Mouse (Mus musculus) midbrain, embryonic 14.5 days (tissue): ENCODE data around the gene Mpp3. TPM values are rescaled to one million over a fixed set of nuclear protein-coding genes. Genes with fewer than 3 reads are reported as not detected.

Source experiments
- ATAC-seq: fragments of 200-750 bp; cut with Nextera tagmentation; 2 replicates; pipeline ENCODE4 v1.8.0; 2017; ENCODE audit warnings: moderate number of reproducible peaks, moderate library complexity; ENCODE audit not compliant: low FRiP score, low TSS enrichment
- DNase-seq: peaks from one replicate; pipeline ENCODE4 v3.0.0-alpha.2; 2015
- H3K27ac ChIP-seq: fragments of 300-500 bp; sonication (generic); replicated peaks from 2 replicates; pipeline ENCODE4 v1.5.1; 2014; ENCODE audit warnings: mild to moderate bottlenecking, low read depth, low read length, moderate library complexity
- H3K27me3 ChIP-seq: fragments of 300-500 bp; sonication (generic); 2 replicates; pipeline ENCODE4 v1.6.1; 2014; ENCODE audit warnings: low read length, control low read depth, mixed read lengths; ENCODE audit not compliant: control insufficient read depth, insufficient read depth
- H3K36me3 ChIP-seq: fragments of 300-500 bp; sonication (generic); 2 replicates; pipeline ENCODE4 v1.6.1; 2014; ENCODE audit warnings: low read length, control low read depth; ENCODE audit not compliant: control insufficient read depth, insufficient read depth
- H3K4me1 ChIP-seq: fragments of 300-500 bp; sonication (generic); 2 replicates; pipeline ENCODE4 v1.6.1; 2014; ENCODE audit warnings: mild to moderate bottlenecking, antibody characterized with exemption, low read length, control low read depth; ENCODE audit not compliant: control insufficient read depth, insufficient read depth
- H3K4me2 ChIP-seq: fragments of 300-500 bp; sonication (generic); 2 replicates; pipeline ENCODE4 v1.6.1; 2014; ENCODE audit warnings: mild to moderate bottlenecking, low read length, moderate library complexity
- H3K4me3 ChIP-seq: fragments of 300-500 bp; sonication (generic); replicated peaks from 2 replicates; pipeline ENCODE4 v1.5.1; 2014; ENCODE audit warnings: low read depth, low read length
- H3K9ac ChIP-seq: fragments of 300-500 bp; sonication (generic); replicated peaks from 2 replicates; pipeline ENCODE4 v1.6.1; 2014; ENCODE audit warnings: mild to moderate bottlenecking, low read length, moderate library complexity
- H3K9me3 ChIP-seq: fragments of 300-500 bp; sonication (generic); 2 replicates; pipeline ENCODE4 v1.6.1; 2016; ENCODE audit warnings: low read length, control low read depth, mixed read lengths; ENCODE audit not compliant: control insufficient read depth
- WGBS: fragments of 180-500 bp; shearing (Covaris S2); extraction: QIAGEN DNeasy Blood & Tissue Kit; methylation state at CpG from one replicate; pipeline ENCODE4 v1.1.7; 2014; 5-methylcytosine and 5-hydroxymethylcytosine counted together
- polyA plus RNA-seq: library from polyadenylated mRNA; unstranded; fragments of >200 nt; fragmentation: Nextera tagmentation; extraction: Ambion mirVana; gene quantifications from 2 replicates; pipeline ENCODE4 v1.2.1, GENCODE M21; 2014

Mpp3 gene
- polyA plus RNA-seq, 1 experiment from 2014 or later, result 54.2 TPM

- peaks cover 14% of the 10 kb centered on the region for H3K4me1 ChIP-seq
- DNase-seq, result no peak
- WGBS, result 74% methylated on average over 10 of the region's 10 CpGs
Measured at GRCm38 (mm10) chr11:101983431-101983921, 44.8 kb downstream of the Mpp3 start.

GRCm38 (mm10) chr11:101982981-101983411 lies 45.3 kb downstream of the Mpp3 start:
- whole genome bisulfite sequencing, result 65% methylated on average over 6 of the region's 6 CpGs
- H3K9ac ChIP-seq, result no peak overlapping the region
- H3K9me3 ChIP-seq, result no peaks in the 10 kb centered on the region
- DNase-seq (no peak), ATAC-seq (no peak)
- H3K27ac ChIP-seq, result no peak overlapping the region
- no peak overlapping the region for H3K4me3 ChIP-seq
- peaks cover 14% of the 10 kb centered on the region for H3K4me1 ChIP-seq
- H3K36me3 ChIP-seq, result no peaks in the 10 kb centered on the region
- H3K4me2 ChIP-seq, result peak overlapping the region; percentile 99
- H3K27me3 ChIP-seq, result no peaks in the 10 kb centered on the region

More at GRCm38 (mm10) chr11:101983431-101983921, 44.8 kb downstream of the Mpp3 start:
- Histone ChIP-seq H3K9ac (no peak overlapping the region), H3K27ac (no peak overlapping the region), H3K4me2 (peak overlapping the region; percentile 99), H3K9me3 (no peaks in the 10 kb centered on the region), H3K36me3 (no peaks in the 10 kb centered on the region), H3K4me3 (peak overlapping the region; percentile 63; the same call in 1 of the 2 replicates), H3K27me3 (no peaks in the 10 kb centered on the region)
- no peak for ATAC-seq

GRCm38 (mm10) chr11:101981850-101982249 lies 46.4 kb downstream of the Mpp3 start:
- no peaks in the 10 kb centered on the region for H3K27me3 ChIP-seq
- no peak overlapping the region for H3K27ac ChIP-seq
- 91% methylated on average over 12 of the region's 12 CpGs for WGBS
- no peak for DNase-seq
- no peaks in the 10 kb centered on the region for H3K9me3 ChIP-seq
- no peak overlapping the region for H3K4me2 ChIP-seq
- no peak overlapping the region for H3K9ac ChIP-seq
- H3K4me3 ChIP-seq, result no peak overlapping the region
- H3K4me1 ChIP-seq, result peaks cover 14% of the 10 kb centered on the region
- no peak for ATAC-seq
- no peaks in the 10 kb centered on the region for H3K36me3 ChIP-seq

GRCm38 (mm10) chr11:101980603-101981157 lies 47.6 kb downstream of the Mpp3 start:
- Histone ChIP-seq H3K36me3 (no peaks in the 10 kb centered on the region), H3K4me2 (no peak overlapping the region), H3K27me3 (no peaks in the 10 kb centered on the region), H3K4me1 (peaks cover 14% of the 10 kb centered on the region), H3K27ac (no peak overlapping the region), H3K4me3 (no peak overlapping the region), H3K9ac (no peak overlapping the region), H3K9me3 (no peaks in the 10 kb centered on the region)
- WGBS, result 74% methylated on average over 9 of the region's 9 CpGs
- no peak for ATAC-seq
- no peak for DNase-seq

- H3K9ac ChIP-seq, result no peak overlapping the region
- H3K36me3 ChIP-seq, result no peaks in the 10 kb centered on the region
- 89% methylated on average over 5 of the region's 5 CpGs for WGBS
- no peak overlapping the region for H3K4me3 ChIP-seq
- H3K4me2 ChIP-seq, result no peak overlapping the region
- no peak for DNase-seq
- H3K4me1 ChIP-seq, result peaks cover 10% of the 10 kb centered on the region
- H3K27me3 ChIP-seq, result no peaks in the 10 kb centered on the region
- H3K27ac ChIP-seq, result no peak overlapping the region
- no peaks in the 10 kb centered on the region for H3K9me3 ChIP-seq
- ATAC-seq, result no peak
Measured at GRCm38 (mm10) chr11:101979140-101979539, 49.1 kb downstream of the Mpp3 start.

GRCm38 (mm10) chr11:101976949-101977348 lies 51.3 kb downstream of the Mpp3 start:
- H3K9me3 ChIP-seq, result no peaks in the 10 kb centered on the region
- ATAC-seq, result no peak

GRCm38 (mm10) chr11:101974923-101975322 lies 53.3 kb downstream of the Mpp3 start:
- H3K27ac ChIP-seq, result no peak overlapping the region
- no peaks in the 10 kb centered on the region for H3K27me3 ChIP-seq
- WGBS, result 60% methylated on average over 9 of the region's 9 CpGs
- no peak overlapping the region for H3K4me3 ChIP-seq
- no peaks in the 10 kb centered on the region for H3K4me1 ChIP-seq
- H3K9me3 ChIP-seq, result no peaks in the 10 kb centered on the region
- no peaks in the 10 kb centered on the region; the same call in 1 of the 2 replicates for H3K36me3 ChIP-seq
- no peak overlapping the region for H3K4me2 ChIP-seq
- no peak for DNase-seq
- no peak for ATAC-seq
- H3K9ac ChIP-seq, result no peak overlapping the region

More at GRCm38 (mm10) chr11:101976949-101977348, 51.3 kb downstream of the Mpp3 start:
- Histone ChIP-seq H3K36me3 (no peaks in the 10 kb centered on the region; the same call in 1 of the 2 replicates), H3K27ac (no peak overlapping the region), H3K4me2 (no peak overlapping the region), H3K9ac (no peak overlapping the region), H3K27me3 (no peaks in the 10 kb centered on the region), H3K4me1 (no peaks in the 10 kb centered on the region), H3K4me3 (no peak overlapping the region)
- DNase-seq, result no peak
- WGBS, result 98% methylated on average over 7 of the region's 7 CpGs

- ATAC-seq (no peak), DNase-seq (no peak)
- no peak overlapping the region for H3K4me2 ChIP-seq
- H3K27ac ChIP-seq, result no peak overlapping the region
- H3K9me3 ChIP-seq, result no peaks in the 10 kb centered on the region
- H3K9ac ChIP-seq, result no peak overlapping the region
- H3K4me3 ChIP-seq, result no peak overlapping the region
- 63% methylated on average over 6 of the region's 6 CpGs for WGBS
- no peaks in the 10 kb centered on the region for H3K4me1 ChIP-seq
- no peaks in the 10 kb centered on the region for H3K27me3 ChIP-seq
- no peaks in the 10 kb centered on the region; the same call in 1 of the 2 replicates for H3K36me3 ChIP-seq
Measured at GRCm38 (mm10) chr11:101974181-101974580, 54.1 kb downstream of the Mpp3 start.

GRCm38 (mm10) chr11:101973496-101973895 lies 54.8 kb downstream of the Mpp3 start:
- no peaks in the 10 kb centered on the region for H3K9me3 ChIP-seq
- no peak overlapping the region for H3K27ac ChIP-seq
- 0 out of 2 replicates have a peak, but pooled peaks cover 2% of the 10 kb centered on the region for H3K4me1 ChIP-seq
- H3K4me2 ChIP-seq, result no peak overlapping the region
- ATAC-seq (no peak), DNase-seq (no peak)
- WGBS, result 75% methylated on average over 9 of the region's 9 CpGs
- H3K27me3 ChIP-seq, result no peaks in the 10 kb centered on the region
- H3K9ac ChIP-seq, result no peak overlapping the region
- H3K4me3 ChIP-seq, result no peak overlapping the region
- H3K36me3 ChIP-seq, result no peaks in the 10 kb centered on the region; the same call in 1 of the 2 replicates
